Mouse (Mus musculus): ENCODE measurements around the gene Bpnt1.

The Bpnt1 gene

GRCm38 (mm10) chr1:185333651-185334050 is 1.7 kb downstream of the Bpnt1 start:
- peak; percentile 56 for DNase-seq

- DNase-seq: no peak
These were observed 2.2 kb downstream of the Bpnt1 start for GRCm38 (mm10) chr1:185334136-185334535.

- peak; percentile 42 for DNase-seq
These were observed 3.3 kb downstream of the Bpnt1 start for GRCm38 (mm10) chr1:185335231-185335765.

GRCm38 (mm10) chr1:185336535-185336934 is 4.6 kb downstream of the Bpnt1 start:
- no peak for DNase-seq

GRCm38 (mm10) chr1:185342441-185342840 is 10.5 kb downstream of the Bpnt1 start:
- no peak for DNase-seq

- no peak for DNase-seq
These were observed 11.5 kb downstream of the Bpnt1 start for GRCm38 (mm10) chr1:185343422-185343821.

GRCm38 (mm10) chr1:185346188-185346587 is 14.2 kb downstream of the Bpnt1 start:
- DNase-seq: peak; percentile 49

- no peak for DNase-seq
These were observed 17.8 kb downstream of the Bpnt1 start for GRCm38 (mm10) chr1:185349741-185350140.

- no peak for DNase-seq
These were observed 18.7 kb downstream of the Bpnt1 start for GRCm38 (mm10) chr1:185350611-185351010.

- DNase-seq: no peak
These were observed 20.2 kb downstream of the Bpnt1 start for GRCm38 (mm10) chr1:185352151-185352550.

GRCm38 (mm10) chr1:185353351-185353750 is 21.4 kb downstream of the Bpnt1 start:
- DNase-seq: no peak

GRCm38 (mm10) chr1:185354731-185355130 is 22.8 kb downstream of the Bpnt1 start:
- DNase-seq: no peak

- DNase-seq: no peak
These were observed 24.3 kb downstream of the Bpnt1 start for GRCm38 (mm10) chr1:185356246-185356645.

- DNase-seq: no peak
These were observed 26.3 kb downstream of the Bpnt1 start for GRCm38 (mm10) chr1:185358211-185358610.

- peak; percentile 99 for DNase-seq
These were observed 30.9 kb downstream of the Bpnt1 start, which contains the start of gene Eprs for GRCm38 (mm10) chr1:185362677-185363520. Gene Eprs, plus strand, starts transcription at chr1:185363044.

- peak; percentile 66 for DNase-seq
These were observed 31.7 kb downstream of the Bpnt1 start for GRCm38 (mm10) chr1:185363526-185364182.

GRCm38 (mm10) chr1:185364183-185364540 is 32.2 kb downstream of the Bpnt1 start:
- peak; percentile 9 for DNase-seq

GRCm38 (mm10) chr1:185367383-185367782 is 35.4 kb downstream of the Bpnt1 start:
- no peak for DNase-seq

GRCm38 (mm10) chr1:185369979-185370378 is 38.0 kb downstream of the Bpnt1 start:
- DNase-seq: peak; percentile 41

- DNase-seq: no peak
These were observed 44.4 kb downstream of the Bpnt1 start for GRCm38 (mm10) chr1:185376390-185376789.

- peak; percentile 38 for DNase-seq
These were observed 45.5 kb downstream of the Bpnt1 start for GRCm38 (mm10) chr1:185377429-185377828.

GRCm38 (mm10) chr1:185401615-185402014 is 69.7 kb downstream of the Bpnt1 start:
- no peak for DNase-seq

GRCm38 (mm10) chr1:185404021-185404420 is 72.1 kb downstream of the Bpnt1 start:
- DNase-seq: peak; percentile 28

GRCm38 (mm10) chr1:185405921-185406320 is 74.0 kb downstream of the Bpnt1 start:
- no peak for DNase-seq

Measured in kidney, adult 9 months (tissue).